Comparison of ENCODE assay signal across 9 mouse cellular contexts in the genomic region with DNA sequence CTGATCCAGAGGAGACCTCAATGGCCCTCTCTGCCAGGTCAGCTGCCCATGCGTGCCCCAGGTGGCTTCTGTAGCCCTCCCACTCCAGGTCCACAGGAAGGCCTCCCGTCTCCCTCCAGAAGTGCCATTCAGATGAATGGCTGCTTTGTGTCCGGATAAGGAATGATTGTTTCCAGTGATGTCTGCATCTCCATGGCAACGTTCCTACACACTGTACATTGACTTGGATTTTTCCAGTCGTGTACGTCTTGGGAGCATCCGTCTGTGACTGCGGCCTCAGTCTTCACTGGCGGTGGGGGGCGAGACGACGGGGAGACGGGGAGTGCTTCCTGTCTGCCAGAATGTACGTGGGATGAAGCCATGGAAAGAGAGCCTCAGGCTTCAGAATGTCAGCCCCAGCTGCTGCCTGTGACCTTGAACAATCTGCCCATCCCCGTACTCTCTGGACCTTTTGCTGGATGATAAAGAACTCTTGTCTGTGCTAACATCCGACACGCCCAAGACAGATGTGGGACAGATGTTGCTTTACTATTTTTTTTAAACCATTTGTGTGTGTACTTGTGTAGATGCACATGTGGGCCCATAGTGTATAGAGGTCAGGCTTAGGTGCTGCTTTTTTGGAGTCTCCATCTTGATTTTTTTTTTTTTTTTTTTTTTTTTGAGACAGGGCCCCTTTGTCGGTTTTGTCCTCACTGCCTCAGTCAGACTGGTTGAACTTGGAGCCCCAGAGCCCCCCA.
DNase-seq lines count a peak whose midpoint lies in the region; ATAC-seq lines count a peak whose summit lies in the region.
"Had no signal": no experiment of that assay in that cellular context is flagged by ENCODE, and none has a peak within 500 bp of the region (broad histone marks: within the 10 kb centered on the region; RNA-seq: fewer than 3 reads in every experiment).

No protein-coding gene starts in this region.

- H3K27ac ChIP-seq in heart, embryonic 15.5 days, result peak overlapping the region; percentile 43; the same call in 1 of the 2 replicates
- no peak overlapping the region for H3K27ac ChIP-seq in midbrain, embryonic 14.5 days (replicated peaks; ENCODE audit: low read depth, low read length)

- no peaks in the 10 kb centered on the region for H3K36me3 ChIP-seq in heart, embryonic 15.5 days
- H3K36me3 ChIP-seq in midbrain, embryonic 14.5 days (ENCODE audit: control insufficient read depth, insufficient read depth, low read length), result no peaks in the 10 kb centered on the region

- H3K4me2 ChIP-seq in heart, embryonic 15.5 days, result no peak overlapping the region
- H3K4me2 ChIP-seq in midbrain, embryonic 14.5 days (ENCODE audit: low read length), result no peak overlapping the region

- 31% methylated on average over 18 of the region's 18 CpGs for WGBS in heart, embryonic 15.5 days
- 24% methylated on average over 18 of the region's 18 CpGs for WGBS in midbrain, embryonic 14.5 days

- peaks cover 17% of the 10 kb centered on the region for H3K27me3 ChIP-seq in heart, embryonic 15.5 days
- H3K27me3 ChIP-seq in midbrain, embryonic 14.5 days (ENCODE audit: control insufficient read depth, insufficient read depth, low read length), result no peaks in the 10 kb centered on the region

- ATAC-seq in heart, embryonic 15.5 days (replicated peaks; ENCODE audit: insufficient number of reproducible peaks, insufficient read depth, low FRiP score, low read depth), result peak; percentile 64
- no peak; the same call in 1 of the 2 replicates for ATAC-seq in midbrain, embryonic 14.5 days (ENCODE audit: low FRiP score, low TSS enrichment)
- no peak for ATAC-seq in megakaryocyte-erythroid progenitor cell, adult 5-6 weeks (replicated peaks; ENCODE audit: low FRiP score, low TSS enrichment, poor library complexity, severe bottlenecking)
- ATAC-seq: CD4-positive, CD25-positive, alpha-beta regulatory T cell, adult 4 months had no signal

- DNase-seq in heart, adult 18-20 months, result no peak
- peak; percentile 55 for DNase-seq in NIH3T3 (ENCODE audit: low read depth)
- DNase-seq in frontal cortex, postnatal 36 days (ENCODE audit: low spot score in 2 of 2), result peak; percentile 57 to 58
- DNase-seq in midbrain, embryonic 14.5 days, result peak; percentile 73
- DNase-seq in cerebellum, adult 9-11 months, result no peak
- no peak for DNase-seq in urinary bladder, adult 2 months (ENCODE audit: low spot score)

- peaks cover 18% of the 10 kb centered on the region for H3K4me1 ChIP-seq in heart, embryonic 15.5 days (replicated peaks)
- H3K4me1 ChIP-seq in midbrain, embryonic 14.5 days (ENCODE audit: control insufficient read depth, insufficient read depth, low read length), result peaks cover 15% of the 10 kb centered on the region

- no peaks in the 10 kb centered on the region for H3K9me3 ChIP-seq in heart, embryonic 15.5 days (replicated peaks)
- H3K9me3 ChIP-seq in midbrain, embryonic 14.5 days (ENCODE audit: control insufficient read depth, low read length), result no peaks in the 10 kb centered on the region

- H3K9ac ChIP-seq in heart, embryonic 15.5 days, result no peak overlapping the region
- no peak overlapping the region for H3K9ac ChIP-seq in midbrain, embryonic 14.5 days (replicated peaks; ENCODE audit: low read length)

- no peak overlapping the region for H3K4me3 ChIP-seq in heart, embryonic 15.5 days
- no peak overlapping the region for H3K4me3 ChIP-seq in midbrain, embryonic 14.5 days (replicated peaks; ENCODE audit: low read depth, low read length)

Comparison
In these comparisons a context has a peak if more than half of its experiments do, and no peak if none do; other contexts are left out.
1. DNase-seq: peak in NIH3T3 (single experiment), frontal cortex, postnatal 36 days (2 of 2) and midbrain, embryonic 14.5 days (single experiment); none in heart, adult 18-20 months (0 of 2), cerebellum, adult 9-11 months (single experiment) and urinary bladder, adult 2 months (single experiment).